Mouse (Mus musculus): ENCODE data around the gene Mthfd2l.

Mthfd2l gene

GRCm38 (mm10) chr5:90930971-90931851 is at the start of gene Mthfd2l:
Gene Mthfd2l (plus strand): TSS chr5:90931117.
- peak; percentile 96 for ATAC-seq (ENCODE audit: low TSS enrichment)

GRCm38 (mm10) chr5:90881682-90882081 is 49.2 kb upstream of the Mthfd2l start:
- ATAC-seq (ENCODE audit: low TSS enrichment) = peak; percentile 77

- ATAC-seq (ENCODE audit: low TSS enrichment) = no peak
Observed at GRCm38 (mm10) chr5:90882146-90882545, 48.8 kb upstream of the Mthfd2l start.

- ATAC-seq (ENCODE audit: low TSS enrichment) = no peak
Observed at GRCm38 (mm10) chr5:90884628-90885242, 46.2 kb upstream of the Mthfd2l start.

- no peak for ATAC-seq (ENCODE audit: low TSS enrichment)
Observed at GRCm38 (mm10) chr5:90888661-90889060, 42.3 kb upstream of the Mthfd2l start.

GRCm38 (mm10) chr5:90890519-90891463 is 40.1 kb upstream of the Mthfd2l start, which contains the start of gene Cxcl1:
Gene Cxcl1 (plus strand): TSS chr5:90891241.
- peak; percentile 84 for ATAC-seq (ENCODE audit: low TSS enrichment)

GRCm38 (mm10) chr5:90891464-90891813 is 39.5 kb upstream of the Mthfd2l start:
- no peak for ATAC-seq (ENCODE audit: low TSS enrichment)

GRCm38 (mm10) chr5:90894231-90894630 is 36.7 kb upstream of the Mthfd2l start:
- ATAC-seq (ENCODE audit: low TSS enrichment) = no peak

GRCm38 (mm10) chr5:90897429-90897828 is 33.5 kb upstream of the Mthfd2l start:
- no peak for ATAC-seq (ENCODE audit: low TSS enrichment)

- no peak for ATAC-seq (ENCODE audit: low TSS enrichment)
Observed at GRCm38 (mm10) chr5:90899308-90899707, 31.6 kb upstream of the Mthfd2l start.

GRCm38 (mm10) chr5:90900147-90900546 is 30.8 kb upstream of the Mthfd2l start:
- no peak for ATAC-seq (ENCODE audit: low TSS enrichment)

GRCm38 (mm10) chr5:90900688-90901087 is 30.2 kb upstream of the Mthfd2l start:
- no peak for ATAC-seq (ENCODE audit: low TSS enrichment)

- no peak for ATAC-seq (ENCODE audit: low TSS enrichment)
Observed at GRCm38 (mm10) chr5:90902380-90903260, 28.3 kb upstream of the Mthfd2l start.

- no peak for ATAC-seq (ENCODE audit: low TSS enrichment)
Observed at GRCm38 (mm10) chr5:90903339-90904020, 27.4 kb upstream of the Mthfd2l start, which contains the start of gene Cxcl2. Gene Cxcl2 (plus strand): TSS chr5:90903871.

- ATAC-seq (ENCODE audit: low TSS enrichment) = peak; percentile 93
Observed at GRCm38 (mm10) chr5:90908983-90909382, 21.9 kb upstream of the Mthfd2l start.

- ATAC-seq (ENCODE audit: low TSS enrichment) = no peak
Observed at GRCm38 (mm10) chr5:90919495-90919894, 11.4 kb upstream of the Mthfd2l start.

GRCm38 (mm10) chr5:90922958-90923357 is 8.0 kb upstream of the Mthfd2l start:
- no peak for ATAC-seq (ENCODE audit: low TSS enrichment)

GRCm38 (mm10) chr5:90930546-90930945 is 371 bp upstream of the Mthfd2l start:
- peak; percentile 33 for ATAC-seq (ENCODE audit: low TSS enrichment)

GRCm38 (mm10) chr5:90931911-90932310 is 994 bp downstream of the Mthfd2l start:
- peak; percentile 15; the same call in 1 of the 2 replicates for ATAC-seq (ENCODE audit: low TSS enrichment)

- ATAC-seq (ENCODE audit: low TSS enrichment) = no peak
Observed at GRCm38 (mm10) chr5:90936706-90937105, 5.8 kb downstream of the Mthfd2l start.

Data from frontal cortex, adult (tissue).